In the genomic region with DNA sequence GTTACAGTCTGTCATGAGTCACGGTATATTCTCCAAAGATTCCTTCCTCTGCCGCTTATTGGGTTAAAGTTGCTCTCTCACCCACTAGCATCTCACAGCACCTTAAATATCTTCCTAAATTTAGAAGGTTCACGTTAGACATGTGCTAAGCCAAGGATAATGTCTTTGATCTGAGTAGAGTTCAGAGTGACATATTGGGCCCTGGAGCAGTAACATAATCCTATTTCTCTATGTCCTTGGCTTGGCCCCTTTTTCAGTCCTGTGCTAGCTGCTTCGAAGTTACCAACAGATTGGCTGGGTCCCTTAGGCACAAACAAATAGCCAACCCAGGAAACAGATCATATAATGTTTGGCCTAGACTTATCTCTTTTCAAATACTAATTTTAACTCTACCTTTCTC, we compare ENCODE assay signal across 40 mouse cellular contexts. TPM values are rescaled to one million over a fixed set of nuclear protein-coding genes. Genes with fewer than 3 reads are reported as not detected.
"Had no signal": no experiment of that assay in that cellular context is flagged by ENCODE, and none has a peak within 500 bp of the region (broad histone marks: within the 10 kb centered on the region; RNA-seq: fewer than 3 reads in every experiment).

No protein-coding gene starts in this region.

- H3K4me2 ChIP-seq: heart, embryonic 11.5 days; heart, embryonic 13.5 days; heart, embryonic 15.5 days; hindbrain, embryonic 14.5 days; kidney, embryonic 15.5 days; limb, embryonic 13.5 days; limb, embryonic 15.5 days; liver, embryonic 12.5 days had no signal

- H3K27me3 ChIP-seq: heart, embryonic 13.5 days; heart, embryonic 15.5 days; kidney, embryonic 15.5 days; limb, embryonic 13.5 days; limb, embryonic 15.5 days; liver, embryonic 12.5 days had no signal

- ATAC-seq: forebrain, postnatal 0 days; hindbrain, postnatal 0 days; intestine, embryonic 16.5 days; liver, embryonic 12.5 days had no signal

- H3K9ac ChIP-seq: forebrain, postnatal 0 days; heart, embryonic 13.5 days; heart, embryonic 15.5 days; hindbrain, embryonic 14.5 days; kidney, embryonic 15.5 days; limb, embryonic 13.5 days; limb, embryonic 15.5 days; liver, embryonic 12.5 days had no signal

- DNase-seq: forebrain, postnatal 0 days; gastrocnemius, postnatal 14 days; heart, adult 11 months; heart, adult 2 months; heart, postnatal 14 days; heart, postnatal 36 days; kidney, adult 11 months; kidney, adult 2 months; kidney, adult 9 months; kidney, postnatal 14 days; kidney, postnatal 36 days; layer of hippocampus, adult 9-11 months; layer of hippocampus, postnatal 36 days; left cerebral cortex, postnatal 4 days had no signal

- H3K36me3 ChIP-seq: heart, embryonic 13.5 days; heart, embryonic 15.5 days; kidney, embryonic 15.5 days; limb, embryonic 13.5 days; limb, embryonic 15.5 days; liver, embryonic 12.5 days had no signal

- H3K4me3 ChIP-seq: heart, adult 2 months; heart, embryonic 13.5 days; heart, embryonic 15.5 days; kidney, embryonic 15.5 days; limb, embryonic 13.5 days; limb, embryonic 15.5 days; liver, embryonic 12.5 days had no signal

- H3K27ac ChIP-seq: heart, adult 2 months; heart, embryonic 13.5 days; heart, embryonic 15.5 days; hindbrain, embryonic 14.5 days; hindbrain, postnatal 0 days; kidney, embryonic 15.5 days; kidney, postnatal 0 days; limb, embryonic 13.5 days; limb, embryonic 15.5 days; liver, embryonic 12.5 days had no signal

- H3K4me1 ChIP-seq: heart, embryonic 13.5 days; heart, embryonic 15.5 days; kidney, embryonic 15.5 days; limb, embryonic 13.5 days; limb, embryonic 15.5 days; liver, embryonic 12.5 days had no signal

- H3K9me3 ChIP-seq: heart, embryonic 13.5 days; heart, embryonic 15.5 days; kidney, embryonic 15.5 days; limb, embryonic 13.5 days; limb, embryonic 15.5 days; liver, embryonic 12.5 days had no signal

RNA-seq across cellular contexts. Expression of a gene that starts 44.7 kb away (rescaled TPM):
- total RNA-seq: forebrain, postnatal 0 days; gastrocnemius, postnatal 14 days; heart, adult 2 months; heart, postnatal 14 days; heart, postnatal 36 days; hematopoietic stem cell, adult 5-6 weeks; hindbrain, postnatal 0 days; layer of hippocampus, adult 18-20 months; layer of hippocampus, adult 8-10 months; layer of hippocampus, postnatal 14 days; layer of hippocampus, postnatal 36 days; left cerebral cortex, adult 18-20 months; left cerebral cortex, adult 8-10 months; left cerebral cortex, postnatal 10 days; left cerebral cortex, postnatal 25 days; left cerebral cortex, postnatal 4 days; liver, adult 2 months had no signal
- polyA plus RNA-seq: gonadal fat pad, adult 2 months; heart, adult 2 months; heart, embryonic 11.5 days; heart, embryonic 13.5 days; heart, postnatal 0 days; hindbrain, postnatal 0 days; kidney, adult 2 months; kidney, embryonic 15.5 days; large intestine, adult 2 months; limb, embryonic 11.5 days; limb, embryonic 15.5 days; liver, adult 2 months; liver, embryonic 12.5 days had no signal

RNA-seq across cellular contexts. Expression of a gene that starts 59.9 kb away (rescaled TPM):
- total RNA-seq: forebrain, postnatal 0 days; gastrocnemius, postnatal 14 days; heart, adult 2 months; heart, postnatal 14 days; heart, postnatal 36 days; hematopoietic stem cell, adult 5-6 weeks; hindbrain, postnatal 0 days; layer of hippocampus, adult 18-20 months; layer of hippocampus, adult 8-10 months; layer of hippocampus, postnatal 14 days; layer of hippocampus, postnatal 36 days; left cerebral cortex, adult 18-20 months; left cerebral cortex, adult 8-10 months; left cerebral cortex, postnatal 10 days; left cerebral cortex, postnatal 25 days; left cerebral cortex, postnatal 4 days; liver, adult 2 months had no signal
- polyA plus RNA-seq: forebrain, postnatal 0 days; heart, adult 2 months; heart, embryonic 11.5 days; heart, embryonic 13.5 days; heart, embryonic 15.5 days; heart, postnatal 0 days; hindbrain, embryonic 11.5 days; hindbrain, embryonic 14.5 days; hindbrain, postnatal 0 days; intestine, embryonic 14.5 days; intestine, embryonic 16.5 days; kidney, adult 2 months; kidney, embryonic 15.5 days; kidney, postnatal 0 days; large intestine, adult 2 months; limb, embryonic 11.5 days; limb, embryonic 13.5 days; limb, embryonic 15.5 days; liver, adult 2 months; liver, embryonic 12.5 days had no signal
